Mouse (Mus musculus) myocyte (in vitro differentiated cells): ENCODE measurements around the gene Dusp18.

Source experiments
- MAX ChIP-seq: IDR thresholded peaks from one replicate; pipeline ENCODE4 v1.6.1; 2011; ENCODE audit warnings: low read depth, mild to moderate bottlenecking, control low read depth
- MYOG ChIP-seq, 3 experiments: IDR thresholded peaks; one replicate each; pipeline ENCODE4 v1.6.1; 2011; ENCODE audit warnings: control low read depth in 2 of 3, low read depth in 2 of 3, mild to moderate bottlenecking in 2 of 3; ENCODE audit not compliant: insufficient read length in 2 of 3, control insufficient read depth in 1 of 3, insufficient read depth in 1 of 3
- POLR2A ChIP-seq: IDR thresholded peaks from one replicate; pipeline ENCODE4 v1.6.1; 2011; ENCODE audit warnings: low read depth, mild to moderate bottlenecking, control low read depth, moderate library complexity; ENCODE audit not compliant: insufficient read length
- POLR2AphosphoS2 ChIP-seq: IDR thresholded peaks from one replicate; pipeline ENCODE4 v1.6.1; 2011; ENCODE audit warnings: low read depth, control low read depth; ENCODE audit not compliant: insufficient read length
- TCF12 ChIP-seq: IDR thresholded peaks from one replicate; pipeline ENCODE4 v1.6.1; 2011; ENCODE audit warnings: mild to moderate bottlenecking, control low read depth; ENCODE audit not compliant: poor library complexity, insufficient read depth, severe bottlenecking
- USF1 ChIP-seq: IDR thresholded peaks from one replicate; pipeline ENCODE4 v1.6.1; 2011; ENCODE audit warnings: low read depth, mild to moderate bottlenecking, control low read depth, moderate library complexity

GRCm38 (mm10) chr11:3863454-3864112 is 31.5 kb upstream of the Dusp18 start, which contains the start of gene Osbp2:
- TF ChIP-seq POLR2A (peak; percentile 75), TCF12 (no peak), USF1 (no peak), POLR2AphosphoS2 (peak; percentile 62), MAX (no peak), MYOG (IDR thresholded peaks at IDR 0.05; ENCODE audit: control insufficient read depth in 1 of 3, insufficient read depth in 1 of 3, insufficient read length in 2 of 3, low read depth in 2 of 3) (peak in 1 of 3 experiments; percentile 50)
